Mouse (Mus musculus) gastrocnemius, postnatal 10 days (tissue): Measurements from ENCODE around the gene Lmx1a. TPM values are rescaled to one million over a fixed set of nuclear protein-coding genes. Genes with fewer than 3 reads are reported as not detected.

Experiments
- DNase-seq: peaks from one replicate; pipeline ENCODE4 v3.0.0; 2021; ENCODE audit warnings: mixed read lengths
- total RNA-seq, 2 experiments: library from RNA; stranded (reverse); gene quantifications; 2 replicates each; pipeline ENCODE4 v1.2.3; 2021

The Lmx1a gene
- total RNA-seq, 2 experiments from 2014 or later = 0.94 to 1.2 TPM

GRCm38 (mm10) chr1:167788684-167789413 lies 99.8 kb downstream of the Lmx1a start:
- no peak for DNase-seq

GRCm38 (mm10) chr1:167789448-167789847 lies 100.4 kb downstream of the Lmx1a start:
- DNase-seq = no peak

- DNase-seq = no peak
These were observed 101.7 kb downstream of the Lmx1a start for GRCm38 (mm10) chr1:167790688-167791087.

- DNase-seq = no peak
These were observed 102.2 kb downstream of the Lmx1a start for GRCm38 (mm10) chr1:167791221-167791620.

GRCm38 (mm10) chr1:167801923-167802322 lies 112.9 kb downstream of the Lmx1a start:
- no peak for DNase-seq

- peak; percentile 20 for DNase-seq
These were observed 113.7 kb downstream of the Lmx1a start for GRCm38 (mm10) chr1:167802510-167803271.

- no peak for DNase-seq
These were observed 114.4 kb downstream of the Lmx1a start for GRCm38 (mm10) chr1:167803351-167803981.

- DNase-seq = no peak
These were observed 115.8 kb downstream of the Lmx1a start for GRCm38 (mm10) chr1:167804836-167805235.

- no peak for DNase-seq
These were observed 122.1 kb downstream of the Lmx1a start for GRCm38 (mm10) chr1:167811141-167811540.

- no peak for DNase-seq
These were observed 126.1 kb downstream of the Lmx1a start for GRCm38 (mm10) chr1:167815166-167815565.

GRCm38 (mm10) chr1:167817028-167817427 lies 128.0 kb downstream of the Lmx1a start:
- no peak for DNase-seq

- DNase-seq = no peak
These were observed 128.6 kb downstream of the Lmx1a start for GRCm38 (mm10) chr1:167817616-167818015.

- DNase-seq = no peak
These were observed 131.0 kb downstream of the Lmx1a start for GRCm38 (mm10) chr1:167820031-167820430.

- DNase-seq = no peak
These were observed 132.1 kb downstream of the Lmx1a start for GRCm38 (mm10) chr1:167821125-167821524.

- DNase-seq = no peak
These were observed 141.3 kb downstream of the Lmx1a start for GRCm38 (mm10) chr1:167830291-167830690.

GRCm38 (mm10) chr1:167831601-167832000 lies 142.6 kb downstream of the Lmx1a start:
- DNase-seq = no peak

- DNase-seq = no peak
These were observed 165.8 kb downstream of the Lmx1a start for GRCm38 (mm10) chr1:167854801-167855200.

GRCm38 (mm10) chr1:167872028-167872427 lies 183.0 kb downstream of the Lmx1a start:
- no peak for DNase-seq

GRCm38 (mm10) chr1:167874099-167874498 lies 185.1 kb downstream of the Lmx1a start:
- DNase-seq = no peak

- DNase-seq = no peak
These were observed 188.9 kb downstream of the Lmx1a start for GRCm38 (mm10) chr1:167877931-167878330.

- no peak for DNase-seq
These were observed 189.3 kb downstream of the Lmx1a start for GRCm38 (mm10) chr1:167878354-167878753.

GRCm38 (mm10) chr1:167885776-167886175 lies 196.7 kb downstream of the Lmx1a start:
- DNase-seq = no peak

GRCm38 (mm10) chr1:167888120-167888519 lies 199.1 kb downstream of the Lmx1a start:
- DNase-seq = no peak
